Mouse (Mus musculus): Measurements from ENCODE around the gene Scn2b. TPM values are rescaled to one million over a fixed set of nuclear protein-coding genes. Genes with fewer than 3 reads are reported as not detected.
A peak's percentile ranks its signal among the peaks of the same experiment; 100 is the strongest.

Gene Scn2b
- total and polyA plus RNA-seq, 3 experiments: 0.07 TPM; not detected in 2

- Histone ChIP-seq H3K79me2 (replicated peaks; ENCODE audit: control insufficient read depth, extremely low read depth, insufficient read depth, poor library complexity, severe bottlenecking) (no peaks in the 10 kb centered on the region), H3K4me1 (ENCODE audit: control insufficient read depth in 1 of 2, insufficient read depth in 2 of 2) (peaks cover 21 to 37% of the 10 kb centered on the region in 2 experiments), H3K9me3 (replicated peaks; ENCODE audit: low read length) (no peaks in the 10 kb centered on the region), H3K4me2 (ENCODE audit: insufficient read depth, low read depth, poor library complexity, severe bottlenecking) (no peak overlapping the region), H3K27me3 (replicated peaks) (no peaks in the 10 kb centered on the region), H3K36me3 (replicated peaks in 1 of 2; ENCODE audit: control insufficient read depth in 1 of 2, insufficient read depth in 1 of 2, low read length in 1 of 2) (no peaks in the 10 kb centered on the region), H3K27ac (ENCODE audit: insufficient read depth, low read depth) (no peak overlapping the region), H3K4me3 (replicated peaks in 1 of 3; ENCODE audit: low read depth in 2 of 3, low read length in 2 of 3, poor library complexity in 1 of 3) (no peak overlapping the region), H3K9ac (ENCODE audit: insufficient read depth, low read depth) (no peak overlapping the region)
- in situ Hi-C loops (cut with MboI; ENCODE audit: low pct_ligation_motif_present, low pct_unique_long_range_greater_than_20kb, low sequenced_read_pairs) (no loop called here), dilution Hi-C loops (cut with MboI; ENCODE audit: extremely low pct_ligation_motif_present, extremely low pct_unique_long_range_greater_than_20kb, low sequenced_read_pairs) (no loop called here)
- TF ChIP-seq RAD21 (IDR thresholded peaks at IDR 0.05; ENCODE audit: low read depth, low read length) (no peak), MAZ (IDR thresholded peaks at IDR 0.05; ENCODE audit: low read depth, low read length) (no peak), BHLHE40 (IDR thresholded peaks at IDR 0.05; ENCODE audit: low read depth, low read length) (no peak), MYC (IDR thresholded peaks at IDR 0.05; ENCODE audit: low read depth, low read length) (no peak), ZMIZ1 (IDR thresholded peaks at IDR 0.05; ENCODE audit: low read depth, low read length) (no peak), PAX5 (IDR thresholded peaks at IDR 0.05; ENCODE audit: low read length) (no peak), IRF4 (IDR thresholded peaks at IDR 0.05; ENCODE audit: low read depth, low read length) (no peak), HCFC1 (IDR thresholded peaks at IDR 0.05; ENCODE audit: low read depth, low read length) (no peak)
- no peak for DNase-seq (ENCODE audit: extremely low read depth)
These were observed 29.5 kb upstream of the Scn2b start for GRCm38 (mm10) chr9:45088040-45088439.

GRCm38 (mm10) chr9:45090811-45091210 is 26.8 kb upstream of the Scn2b start:
- DNase-seq (ENCODE audit: extremely low read depth): no peak
- H3K27me3 ChIP-seq (replicated peaks): no peaks in the 10 kb centered on the region
- H3K4me3 ChIP-seq (replicated peaks in 1 of 3; ENCODE audit: low read depth in 2 of 3, low read length in 2 of 3, poor library complexity in 1 of 3): no peak overlapping the region
- TF ChIP-seq KAT2A (IDR thresholded peaks at IDR 0.05; ENCODE audit: insufficient replicate concordance, low read length): no peak
- TF ChIP-seq TBP (conservative IDR thresholded peaks at IDR 0.05; ENCODE audit: low read depth, low read length): no peak
- no peak for TF ChIP-seq NELFE (IDR thresholded peaks at IDR 0.05; ENCODE audit: low read depth, low read length)
- no peak for TF ChIP-seq IRF4 (IDR thresholded peaks at IDR 0.05; ENCODE audit: low read depth, low read length)
- peak; percentile 67 for TF ChIP-seq RAD21 (IDR thresholded peaks at IDR 0.05; ENCODE audit: low read depth, low read length)
- no peak for TF ChIP-seq ETS1 (conservative IDR thresholded peaks at IDR 0.05; ENCODE audit: low read depth, low read length)
- no peak for TF ChIP-seq ZNF384 (IDR thresholded peaks at IDR 0.05; ENCODE audit: low read depth, low read length)
- no peak for TF ChIP-seq GABPA (IDR thresholded peaks at IDR 0.05; ENCODE audit: insufficient replicate concordance, low read depth, low read length)
- TF ChIP-seq USF2 (conservative IDR thresholded peaks at IDR 0.05; ENCODE audit: low read depth, low read length): no peak
- no peak for TF ChIP-seq PAX5 (IDR thresholded peaks at IDR 0.05; ENCODE audit: low read length)
- TF ChIP-seq SMC3 (IDR thresholded peaks at IDR 0.05; ENCODE audit: low read depth, low read length): peak; percentile 72
- no peak for TF ChIP-seq HCFC1 (IDR thresholded peaks at IDR 0.05; ENCODE audit: low read depth, low read length)
- TF ChIP-seq CTCF (conservative IDR thresholded peaks at IDR 0.05 in 1 of 2, IDR thresholded peaks at IDR 0.05 in 1 of 2; ENCODE audit: low read depth in 2 of 2, low read length in 2 of 2): peak; percentile 41 to 69; a peak in 2 of 4 replicates
- no peak for TF ChIP-seq ZKSCAN1 (IDR thresholded peaks at IDR 0.05; ENCODE audit: borderline replicate concordance, low read depth, low read length)
- TF ChIP-seq SIN3A (IDR thresholded peaks at IDR 0.05; ENCODE audit: low read length): no peak
- no peak for TF ChIP-seq MXI1 (IDR thresholded peaks at IDR 0.05; ENCODE audit: low read depth, low read length)
- no peak for TF ChIP-seq ZC3H11A (IDR thresholded peaks at IDR 0.05; ENCODE audit: low read depth, low read length)
- no peak for TF ChIP-seq MAX (IDR thresholded peaks at IDR 0.05; ENCODE audit: low read length)
- TF ChIP-seq MYC (IDR thresholded peaks at IDR 0.05; ENCODE audit: low read depth, low read length): no peak
- no peak for TF ChIP-seq RCOR1 (conservative IDR thresholded peaks at IDR 0.05; ENCODE audit: low read depth, low read length)
- no peak for TF ChIP-seq TCF12 (IDR thresholded peaks at IDR 0.05; ENCODE audit: low read depth, low read length)
- TF ChIP-seq MAFK (IDR thresholded peaks at IDR 0.05; ENCODE audit: insufficient replicate concordance, low read length): no peak
- no peak overlapping the region for H3K9ac ChIP-seq (ENCODE audit: insufficient read depth, low read depth)
- no peaks in the 10 kb centered on the region for H3K36me3 ChIP-seq (replicated peaks in 1 of 2; ENCODE audit: control insufficient read depth in 1 of 2, insufficient read depth in 1 of 2, low read length in 1 of 2)
- H3K27ac ChIP-seq (ENCODE audit: insufficient read depth, low read depth): no peak overlapping the region
- in situ Hi-C loops (cut with MboI; ENCODE audit: low pct_ligation_motif_present, low pct_unique_long_range_greater_than_20kb, low sequenced_read_pairs) (loop anchor here (5.0 kb wide), 1 partner anchor 64 kb away; no protein-coding TSS in a partner anchor), dilution Hi-C loops (cut with MboI; ENCODE audit: extremely low pct_ligation_motif_present, extremely low pct_unique_long_range_greater_than_20kb, low sequenced_read_pairs) (no loop called here)
- H3K79me2 ChIP-seq (replicated peaks; ENCODE audit: control insufficient read depth, extremely low read depth, insufficient read depth, poor library complexity, severe bottlenecking): no peaks in the 10 kb centered on the region
- no peaks in the 10 kb centered on the region for H3K9me3 ChIP-seq (replicated peaks; ENCODE audit: low read length)
- no peak overlapping the region for H3K4me2 ChIP-seq (ENCODE audit: insufficient read depth, low read depth, poor library complexity, severe bottlenecking)
- H3K4me1 ChIP-seq (ENCODE audit: control insufficient read depth in 1 of 2, insufficient read depth in 2 of 2): peaks cover 14 to 22% of the 10 kb centered on the region in 2 experiments

Data from CH12.LX (cell line).